Mouse (Mus musculus): Measurements from ENCODE around the gene Gm20458. TPM values are rescaled to one million over a fixed set of nuclear protein-coding genes. Genes with fewer than 3 reads are reported as not detected.

Gene Gm20458
- polyA plus RNA-seq, 1 experiment = 31.6 TPM

DNA sequence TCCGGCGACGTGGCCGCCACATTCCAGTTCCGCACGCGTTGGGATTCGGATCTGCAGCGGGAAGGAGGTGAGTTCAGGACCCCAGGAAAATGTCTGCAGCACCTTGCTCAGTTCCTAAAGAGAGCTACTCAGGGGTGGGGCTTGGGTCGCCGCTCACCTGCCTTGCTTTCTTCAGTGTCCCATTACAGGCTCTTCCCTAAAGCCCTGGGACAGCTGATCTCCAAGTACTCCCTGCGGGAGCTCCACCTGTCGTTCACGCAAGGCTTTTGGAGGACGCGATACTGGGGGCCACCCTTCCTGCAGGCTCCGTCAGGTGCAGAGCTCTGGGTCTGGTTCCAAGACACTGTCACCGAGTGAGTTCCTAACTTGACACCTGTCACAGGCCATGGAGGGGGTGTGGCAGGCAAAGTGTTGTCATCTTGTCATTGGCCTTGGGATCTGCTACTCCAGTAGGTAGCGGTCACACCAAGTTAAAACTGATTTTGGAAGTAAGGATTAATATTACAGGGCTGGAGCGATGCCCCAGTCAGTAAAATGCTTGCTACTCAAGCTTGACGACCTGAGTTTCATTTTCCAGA is 37.0 kb downstream of the Gm20458 start:
- H3ac ChIP-seq (ENCODE audit: control insufficient read depth, insufficient read length) = peak overlapping the region; percentile 19
- TF ChIP-seq MYOD1 (IDR thresholded peaks at IDR 0.05; ENCODE audit: control insufficient read depth in 1 of 3, insufficient read length in 2 of 3, low read depth in 2 of 3) = peak in 2 of 3 experiments; percentile 11 to 51
- peak in 1 of 3 experiments; percentile 49 for TF ChIP-seq MYOG (IDR thresholded peaks at IDR 0.05; ENCODE audit: control insufficient read depth in 1 of 3, insufficient read depth in 1 of 3, insufficient read length in 2 of 3, low read depth in 2 of 3)
- TF ChIP-seq USF1 (IDR thresholded peaks at IDR 0.05; ENCODE audit: low read depth) = no peak
- TF ChIP-seq TCF3 (IDR thresholded peaks at IDR 0.05; ENCODE audit: insufficient read length, low read depth) = no peak
- H3K36me3 ChIP-seq (ENCODE audit: control insufficient read depth, insufficient read depth) = peaks cover 1% of the 10 kb centered on the region
- peak overlapping the region; percentile 98 for H3K4me2 ChIP-seq (ENCODE audit: low read depth)
- H3K4me3 ChIP-seq = peak overlapping the region; percentile 92
- H3K79me2 ChIP-seq (ENCODE audit: control insufficient read depth, insufficient read depth) = peaks cover 11% of the 10 kb centered on the region
- no peaks in the 10 kb centered on the region for H3K27me3 ChIP-seq (ENCODE audit: control insufficient read depth, insufficient read depth, insufficient read length)

DNA sequence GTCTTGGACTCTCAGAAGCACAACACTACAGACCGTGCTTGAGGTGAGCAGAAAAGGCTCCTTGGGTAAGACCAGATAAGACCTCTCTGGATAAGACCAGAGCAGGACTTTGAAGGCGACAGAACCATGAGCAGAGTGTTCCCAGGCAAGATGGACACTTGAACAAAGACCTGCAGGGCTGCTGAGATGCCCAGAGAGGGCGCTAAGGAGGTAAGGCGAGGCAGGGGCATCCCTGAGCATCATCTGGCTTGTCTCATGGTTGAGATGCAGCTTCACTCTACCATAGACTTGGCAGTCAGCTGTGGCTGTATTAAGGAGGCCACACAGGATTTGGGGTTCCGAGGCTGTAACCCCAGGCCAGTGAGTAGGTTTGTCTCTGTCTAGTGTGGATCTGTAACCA is 38.5 kb downstream of the Gm20458 start:
- peaks cover 17% of the 10 kb centered on the region for H3K36me3 ChIP-seq (ENCODE audit: control insufficient read depth, insufficient read depth)
- H3K27me3 ChIP-seq (ENCODE audit: control insufficient read depth, insufficient read depth, insufficient read length) = no peaks in the 10 kb centered on the region
- H3K4me2 ChIP-seq (ENCODE audit: low read depth) = no peak overlapping the region
- no peak for TF ChIP-seq USF1 (IDR thresholded peaks at IDR 0.05; ENCODE audit: low read depth)
- no peak for TF ChIP-seq TCF12 (IDR thresholded peaks at IDR 0.05; ENCODE audit: insufficient read depth, poor library complexity, severe bottlenecking)
- TF ChIP-seq POLR2AphosphoS2 (IDR thresholded peaks at IDR 0.05; ENCODE audit: insufficient read length, low read depth) = no peak
- TF ChIP-seq MAX (IDR thresholded peaks at IDR 0.05; ENCODE audit: low read depth) = no peak
- no peak for TF ChIP-seq POLR2A (IDR thresholded peaks at IDR 0.05; ENCODE audit: insufficient read length, low read depth)
- no peak for TF ChIP-seq MYOD1 (IDR thresholded peaks at IDR 0.05; ENCODE audit: control insufficient read depth in 1 of 3, insufficient read length in 2 of 3, low read depth in 2 of 3)
- no peak for TF ChIP-seq TCF3 (IDR thresholded peaks at IDR 0.05; ENCODE audit: insufficient read length, low read depth)
- no peak for TF ChIP-seq MYOG (IDR thresholded peaks at IDR 0.05; ENCODE audit: control insufficient read depth in 1 of 3, insufficient read depth in 1 of 3, insufficient read length in 2 of 3, low read depth in 2 of 3)
- no peak for TF ChIP-seq SRF (IDR thresholded peaks at IDR 0.05; ENCODE audit: control insufficient read depth, insufficient read length, low read depth)
- TF ChIP-seq CEBPB (IDR thresholded peaks at IDR 0.05; ENCODE audit: insufficient read depth, poor library complexity, severe bottlenecking) = no peak
- no peak for TF ChIP-seq E2F4 (IDR thresholded peaks at IDR 0.05; ENCODE audit: insufficient read depth)
- TF ChIP-seq REST (IDR thresholded peaks at IDR 0.05; ENCODE audit: insufficient read depth, insufficient read length) = no peak
- no peak overlapping the region for H3ac ChIP-seq (ENCODE audit: control insufficient read depth, insufficient read length)
- peaks cover 11% of the 10 kb centered on the region for H3K79me2 ChIP-seq (ENCODE audit: control insufficient read depth, insufficient read depth)
- no peak overlapping the region for H3K4me3 ChIP-seq

DNA sequence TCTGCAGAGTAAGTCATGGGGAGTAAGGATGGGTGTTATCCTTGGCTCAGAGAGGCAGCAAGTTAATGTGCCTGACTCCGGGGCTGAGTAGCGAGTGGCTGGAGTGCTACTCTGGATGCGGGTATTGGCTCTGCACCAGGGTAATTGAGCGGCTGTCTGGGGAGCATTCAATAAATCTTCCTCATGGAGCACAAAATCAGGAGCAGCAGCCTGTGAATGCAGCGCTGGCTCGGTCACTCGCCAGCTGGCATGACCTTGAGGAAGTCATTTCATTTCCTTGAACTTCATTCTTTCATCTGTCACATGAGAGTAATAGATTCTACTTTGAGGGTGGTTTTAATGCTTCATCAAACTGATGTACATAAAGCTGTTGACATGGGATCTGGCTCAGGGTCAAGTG is 39.7 kb downstream of the Gm20458 start:
- H3K36me3 ChIP-seq (ENCODE audit: control insufficient read depth, insufficient read depth) = peaks cover 25% of the 10 kb centered on the region
- H3K79me2 ChIP-seq (ENCODE audit: control insufficient read depth, insufficient read depth) = peaks cover 11% of the 10 kb centered on the region
- H3K4me3 ChIP-seq = no peak overlapping the region
- no peak overlapping the region for H3ac ChIP-seq (ENCODE audit: control insufficient read depth, insufficient read length)
- no peak overlapping the region for H3K4me2 ChIP-seq (ENCODE audit: low read depth)
- no peaks in the 10 kb centered on the region for H3K27me3 ChIP-seq (ENCODE audit: control insufficient read depth, insufficient read depth, insufficient read length)
- TF ChIP-seq POLR2AphosphoS2 (IDR thresholded peaks at IDR 0.05; ENCODE audit: insufficient read length, low read depth) (no peak), TCF12 (IDR thresholded peaks at IDR 0.05; ENCODE audit: insufficient read depth, poor library complexity, severe bottlenecking) (no peak), CEBPB (IDR thresholded peaks at IDR 0.05; ENCODE audit: insufficient read depth, poor library complexity, severe bottlenecking) (no peak), MAX (IDR thresholded peaks at IDR 0.05; ENCODE audit: low read depth) (no peak), REST (IDR thresholded peaks at IDR 0.05; ENCODE audit: insufficient read depth, insufficient read length) (no peak), POLR2A (IDR thresholded peaks at IDR 0.05; ENCODE audit: insufficient read length, low read depth) (no peak), TCF3 (IDR thresholded peaks at IDR 0.05; ENCODE audit: insufficient read length, low read depth) (no peak), E2F4 (IDR thresholded peaks at IDR 0.05; ENCODE audit: insufficient read depth) (no peak), SRF (IDR thresholded peaks at IDR 0.05; ENCODE audit: control insufficient read depth, insufficient read length, low read depth) (no peak)

DNA sequence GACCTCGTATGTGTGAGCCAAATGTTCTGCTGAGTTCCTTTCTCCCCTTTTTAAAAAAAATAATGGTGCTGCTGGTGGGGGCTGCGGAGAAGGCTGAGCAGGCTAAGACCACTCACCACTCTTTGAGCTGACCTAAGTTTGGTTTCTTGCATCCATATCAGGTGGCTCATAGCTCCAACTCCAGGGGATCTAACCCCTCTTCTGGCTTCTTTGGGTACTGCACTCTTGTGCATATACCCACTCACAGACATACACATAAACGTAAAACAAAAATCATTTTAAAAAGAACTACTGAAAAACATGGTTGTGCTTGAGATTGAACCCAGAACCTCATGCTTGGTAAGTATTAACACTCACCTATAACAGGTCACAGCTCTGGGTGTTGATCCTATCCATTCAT is 44.2 kb downstream of the Gm20458 start:
- no peak overlapping the region for H3K4me3 ChIP-seq
- H3K4me2 ChIP-seq (ENCODE audit: low read depth) = no peak overlapping the region
- peaks cover 28% of the 10 kb centered on the region for H3K36me3 ChIP-seq (ENCODE audit: control insufficient read depth, insufficient read depth)
- TF ChIP-seq MAX (IDR thresholded peaks at IDR 0.05; ENCODE audit: low read depth) (no peak), MYOG (IDR thresholded peaks at IDR 0.05; ENCODE audit: control insufficient read depth in 1 of 3, insufficient read depth in 1 of 3, insufficient read length in 2 of 3, low read depth in 2 of 3) (no peak)
- no peaks in the 10 kb centered on the region for H3K27me3 ChIP-seq (ENCODE audit: control insufficient read depth, insufficient read depth, insufficient read length)
- H3K79me2 ChIP-seq (ENCODE audit: control insufficient read depth, insufficient read depth) = no peaks in the 10 kb centered on the region
- no peak overlapping the region for H3ac ChIP-seq (ENCODE audit: control insufficient read depth, insufficient read length)

DNA sequence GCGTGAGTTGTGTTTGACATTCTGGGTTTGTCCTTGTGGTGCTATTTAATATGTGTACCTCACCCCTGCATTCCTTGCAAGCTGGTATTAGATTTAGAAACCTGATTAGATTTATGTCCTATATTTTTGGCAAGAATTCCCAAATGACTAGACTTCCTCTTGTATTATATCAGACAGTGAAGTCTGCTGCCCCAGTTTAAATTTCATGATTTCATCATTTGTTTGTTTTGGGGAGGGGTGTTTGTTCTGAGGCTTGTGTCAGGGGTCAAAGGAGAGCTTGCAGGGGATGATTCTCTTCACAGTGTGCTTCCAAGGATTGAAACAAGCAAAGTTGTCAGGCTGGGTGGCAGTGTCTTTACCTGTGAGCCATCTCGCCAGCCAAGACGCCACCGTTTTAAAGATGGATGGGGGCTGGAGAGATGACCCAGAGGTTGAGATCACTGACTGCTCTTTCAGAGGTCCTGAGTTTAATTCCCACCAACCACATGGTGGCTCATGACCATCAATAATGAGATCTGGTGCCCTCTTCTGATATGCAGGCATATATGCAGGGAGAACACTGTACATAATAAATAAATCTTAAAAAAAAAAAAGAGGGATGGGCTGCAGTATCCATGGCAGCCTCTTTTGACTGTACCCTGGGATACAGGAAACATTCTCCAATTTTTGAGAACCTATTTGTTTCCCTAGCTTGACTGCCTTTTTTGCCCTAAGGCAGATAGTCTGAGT is 45.0 kb downstream of the Gm20458 start:
- Histone ChIP-seq H3K79me2 (ENCODE audit: control insufficient read depth, insufficient read depth) (no peaks in the 10 kb centered on the region), H3K36me3 (ENCODE audit: control insufficient read depth, insufficient read depth) (peaks cover 28% of the 10 kb centered on the region)
- TF ChIP-seq TCF3 (IDR thresholded peaks at IDR 0.05; ENCODE audit: insufficient read length, low read depth) = no peak
- TF ChIP-seq POLR2AphosphoS2 (IDR thresholded peaks at IDR 0.05; ENCODE audit: insufficient read length, low read depth) = no peak
- no peak for TF ChIP-seq MYOD1 (IDR thresholded peaks at IDR 0.05; ENCODE audit: control insufficient read depth in 1 of 3, insufficient read length in 2 of 3, low read depth in 2 of 3)
- no peak for TF ChIP-seq REST (IDR thresholded peaks at IDR 0.05; ENCODE audit: insufficient read depth, insufficient read length)
- no peak for TF ChIP-seq TCF12 (IDR thresholded peaks at IDR 0.05; ENCODE audit: insufficient read depth, poor library complexity, severe bottlenecking)
- TF ChIP-seq MAX (IDR thresholded peaks at IDR 0.05; ENCODE audit: low read depth) = no peak
- no peak for TF ChIP-seq CEBPB (IDR thresholded peaks at IDR 0.05; ENCODE audit: insufficient read depth, poor library complexity, severe bottlenecking)
- no peak for TF ChIP-seq E2F4 (IDR thresholded peaks at IDR 0.05; ENCODE audit: insufficient read depth)
- no peak for TF ChIP-seq MYOG (IDR thresholded peaks at IDR 0.05; ENCODE audit: control insufficient read depth in 1 of 3, insufficient read depth in 1 of 3, insufficient read length in 2 of 3, low read depth in 2 of 3)
- no peak for TF ChIP-seq SRF (IDR thresholded peaks at IDR 0.05; ENCODE audit: control insufficient read depth, insufficient read length, low read depth)
- TF ChIP-seq POLR2A (IDR thresholded peaks at IDR 0.05; ENCODE audit: insufficient read length, low read depth) = no peak
- TF ChIP-seq USF1 (IDR thresholded peaks at IDR 0.05; ENCODE audit: low read depth) = no peak

More for the DNA sequence above, 45.0 kb downstream of the Gm20458 start:
- no peaks in the 10 kb centered on the region for H3K27me3 ChIP-seq (ENCODE audit: control insufficient read depth, insufficient read depth, insufficient read length)
- H3K4me3 ChIP-seq = no peak overlapping the region
- no peak overlapping the region for H3ac ChIP-seq (ENCODE audit: control insufficient read depth, insufficient read length)
- no peak overlapping the region for H3K4me2 ChIP-seq (ENCODE audit: low read depth)

Measured in myocyte (in vitro differentiated cells).